Mouse (Mus musculus) right cerebral cortex, adult 18-20 months (tissue): ENCODE data around the gene Gm20509.
A peak's percentile ranks its signal among the peaks of the same experiment; 100 is the strongest.
"Not testable (repeated sequence)": the region's sequence is repeated elsewhere in the genome, so short reads cannot be mapped to it uniquely, and the experiment has no call there.

ENCODE experiments used
- DNase-seq: peaks from one replicate; pipeline ENCODE4 v3.0.0; 2022; ENCODE audit warnings: mixed read lengths

The Gm20509 gene

DNA sequence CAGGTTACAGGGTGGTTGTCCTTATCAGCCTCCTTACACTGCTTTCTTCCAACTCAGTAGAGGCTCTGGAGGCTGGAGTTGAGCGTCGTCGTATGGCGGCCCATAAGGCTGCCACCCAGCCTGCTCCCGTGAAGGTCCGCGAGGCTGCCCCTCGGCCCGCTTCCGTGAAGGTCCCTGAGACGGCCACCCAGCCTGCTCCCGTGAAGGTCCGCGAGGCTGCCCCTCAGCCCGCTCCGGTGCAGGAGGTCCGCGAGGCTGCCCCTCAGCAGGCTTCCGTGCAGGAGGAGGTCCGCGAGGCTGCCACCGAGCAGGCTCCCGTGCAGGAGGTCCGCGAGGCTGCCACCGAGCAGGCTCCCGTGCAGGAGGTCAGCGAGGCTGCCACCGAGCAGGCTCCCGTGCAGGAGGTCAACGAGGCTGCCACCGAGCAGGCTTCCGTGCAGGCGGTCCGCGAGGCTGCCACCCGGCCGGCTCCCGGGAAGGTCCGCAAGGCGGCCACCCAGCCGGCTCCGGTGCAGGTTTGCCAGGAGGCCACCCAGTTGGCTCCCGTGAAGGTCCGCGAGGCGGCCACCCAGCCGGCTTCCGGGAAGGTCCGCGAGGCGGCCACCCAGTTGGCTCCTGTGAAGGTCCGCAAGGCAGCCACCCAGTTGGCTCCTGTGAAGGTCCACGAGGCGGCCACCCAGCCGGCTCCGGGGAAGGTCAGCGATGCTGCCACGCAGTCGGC lies 1.0 kb downstream of the Gm20509 start:
- DNase-seq = no peak

GRCm38 (mm10) chr9:73103880-73104198 lies 1.6 kb downstream of the Gm20509 start:
- no peak for DNase-seq

DNA sequence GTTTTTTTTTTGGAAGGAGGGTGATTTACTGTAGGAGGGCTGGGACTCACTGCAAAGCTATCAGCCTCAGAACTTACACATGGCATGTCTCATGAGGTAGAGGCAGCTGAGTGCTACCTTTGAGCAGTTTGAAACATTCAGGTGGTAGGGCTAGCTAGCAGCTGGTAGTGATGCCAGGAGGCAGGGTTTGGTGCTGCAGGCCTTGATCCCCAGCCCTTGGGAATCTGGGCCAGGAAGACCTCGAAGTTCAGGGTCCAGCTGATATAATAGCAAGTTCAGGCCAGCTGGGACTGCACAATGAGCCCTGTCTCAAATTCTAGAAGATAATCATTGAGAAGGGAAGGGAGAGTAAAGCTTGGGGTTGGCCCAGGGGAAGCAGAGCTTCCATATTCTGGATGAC lies 2.9 kb downstream of the Gm20509 start:
- no peak for DNase-seq

DNA sequence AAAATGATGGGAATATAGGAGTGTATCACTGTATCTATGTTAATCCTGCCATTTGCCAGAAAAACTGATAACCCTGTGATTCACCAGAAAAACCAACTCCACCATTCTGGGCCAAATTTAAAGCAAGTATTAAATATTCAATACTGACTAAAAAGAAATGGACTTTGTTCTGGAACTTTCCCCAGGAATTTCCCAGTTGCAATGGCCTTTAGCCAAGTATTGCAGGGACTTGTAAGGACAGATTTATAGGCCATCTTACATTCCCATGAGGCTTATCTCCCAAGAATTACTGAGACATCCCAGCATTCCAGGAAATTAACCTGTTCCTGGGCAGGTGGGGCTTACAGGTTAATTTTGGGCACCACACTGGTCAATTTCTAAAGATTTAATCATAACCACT lies 3.5 kb downstream of the Gm20509 start:
- no peak for DNase-seq

DNA sequence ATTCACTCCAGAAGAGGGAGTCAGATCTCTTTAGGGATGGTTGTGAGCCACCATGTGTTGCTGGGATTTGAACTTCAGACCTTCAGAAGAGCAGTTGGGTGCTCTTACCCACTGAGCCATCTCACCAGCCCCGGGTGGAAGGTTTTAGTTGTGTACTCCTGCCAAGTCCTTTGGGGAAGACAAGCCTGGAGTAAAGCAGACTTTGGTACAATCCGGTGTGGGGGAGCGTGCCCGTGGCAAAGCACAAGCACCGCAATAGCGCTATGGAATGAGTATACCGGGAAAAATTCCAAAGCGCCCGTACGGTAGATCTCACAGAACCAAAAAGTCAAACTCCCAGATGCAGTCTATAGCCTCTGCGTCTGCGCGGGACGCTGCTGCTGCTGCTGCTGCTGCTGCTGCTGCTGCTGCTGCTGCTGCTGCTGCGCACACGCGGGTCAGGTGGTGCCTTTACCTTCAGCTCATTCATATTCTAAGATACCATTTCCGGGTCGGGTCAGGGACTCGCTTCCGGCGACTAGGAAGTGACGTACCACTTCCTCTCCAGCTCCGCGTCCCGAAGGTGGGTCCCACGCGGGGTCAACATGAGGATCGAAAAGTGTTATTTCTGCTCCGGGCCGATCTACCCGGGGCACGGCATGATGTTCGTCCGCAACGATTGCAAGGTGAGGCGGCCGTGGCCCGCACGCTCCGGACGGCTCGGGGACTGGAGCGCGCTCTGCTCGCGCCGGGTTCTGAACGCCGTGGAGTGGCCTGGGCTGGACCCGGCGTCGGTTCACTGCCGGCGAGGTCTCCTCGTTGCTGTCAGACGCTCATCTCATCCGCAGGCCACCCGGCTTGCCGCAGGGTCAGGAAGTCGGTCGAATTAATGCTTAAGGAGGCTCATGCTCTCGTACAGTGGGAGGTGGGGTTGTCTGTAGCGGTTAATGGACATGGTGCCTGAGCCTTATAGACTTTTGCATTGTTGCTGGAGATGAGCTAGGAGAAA lies 10.9 kb downstream of the Gm20509 start, which contains the start of gene Rsl24d1:
Gene Rsl24d1, plus strand, starts transcription at position 508 of the 988 bp plus-strand sequence.
- peak; percentile 95 for DNase-seq

DNA sequence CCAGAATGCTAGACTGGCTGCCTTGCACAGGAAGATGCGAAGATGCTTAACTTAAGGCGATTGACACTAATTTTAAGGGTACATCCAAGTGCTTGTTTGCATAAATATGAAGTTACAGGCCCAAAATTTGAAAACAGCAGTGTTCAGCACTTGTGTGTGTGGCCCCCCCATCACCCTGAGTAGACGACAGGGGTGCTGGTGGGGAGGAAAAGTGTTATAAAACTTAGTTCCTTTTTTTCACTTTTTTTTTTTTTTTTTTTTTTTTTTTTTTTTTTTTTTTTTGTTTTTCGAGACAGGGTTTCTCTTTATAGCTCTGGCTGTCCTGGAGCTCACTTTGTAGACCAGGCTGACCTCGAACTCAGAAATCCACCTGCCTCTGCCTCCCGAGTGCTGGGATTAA lies 14.4 kb downstream of the Gm20509 start:
- DNase-seq = not testable (repeated sequence)

DNA sequence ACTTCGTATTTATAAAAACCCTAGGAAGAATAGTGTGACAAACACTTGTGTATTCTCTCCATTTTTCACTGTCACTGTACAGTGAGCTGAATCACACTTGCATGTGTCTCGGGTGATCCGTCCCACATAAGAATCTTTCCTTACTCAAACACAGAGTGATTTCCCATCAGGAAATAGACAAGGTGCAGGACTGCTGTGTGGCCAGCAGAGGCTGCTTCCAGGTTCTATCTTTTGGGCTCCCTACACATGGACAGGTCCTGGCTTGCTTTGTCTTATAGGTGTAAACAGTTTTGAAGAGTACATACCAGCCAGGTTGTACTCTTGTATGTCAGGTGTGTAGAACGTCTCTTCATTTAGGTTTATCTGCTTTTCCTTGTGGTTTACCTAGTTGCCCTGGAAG lies 15.7 kb downstream of the Gm20509 start:
- no peak for DNase-seq

- DNase-seq = peak; percentile 44
Observed at GRCm38 (mm10) chr9:73121735-73122134, 19.5 kb downstream of the Gm20509 start.

- DNase-seq = no peak
Observed at GRCm38 (mm10) chr9:73125043-73125570, 22.8 kb downstream of the Gm20509 start.

DNA sequence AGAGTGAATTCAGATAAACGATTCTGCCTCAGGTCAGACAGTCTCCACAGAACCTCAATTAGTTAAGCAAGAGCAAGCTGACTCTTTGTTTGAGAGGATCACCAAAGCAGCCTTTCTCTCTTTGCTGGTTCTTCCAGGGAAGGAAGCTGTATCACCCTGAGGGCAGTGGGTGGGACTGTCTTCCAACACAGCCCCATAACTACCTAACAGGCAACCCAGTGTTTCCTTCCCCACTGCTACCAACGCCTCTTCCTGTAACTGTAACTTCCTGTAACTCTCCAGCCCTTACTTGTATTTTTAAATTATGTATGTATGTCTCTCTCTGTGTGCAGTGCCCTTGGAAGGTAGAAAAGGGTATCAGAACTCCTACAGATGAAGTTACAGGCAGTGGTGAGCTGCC lies 25.2 kb downstream of the Gm20509 start:
- DNase-seq = no peak

GRCm38 (mm10) chr9:73129875-73130274 lies 27.6 kb downstream of the Gm20509 start:
- no peak for DNase-seq

- DNase-seq = no peak
Observed at GRCm38 (mm10) chr9:73130529-73130928, 28.3 kb downstream of the Gm20509 start.

DNA sequence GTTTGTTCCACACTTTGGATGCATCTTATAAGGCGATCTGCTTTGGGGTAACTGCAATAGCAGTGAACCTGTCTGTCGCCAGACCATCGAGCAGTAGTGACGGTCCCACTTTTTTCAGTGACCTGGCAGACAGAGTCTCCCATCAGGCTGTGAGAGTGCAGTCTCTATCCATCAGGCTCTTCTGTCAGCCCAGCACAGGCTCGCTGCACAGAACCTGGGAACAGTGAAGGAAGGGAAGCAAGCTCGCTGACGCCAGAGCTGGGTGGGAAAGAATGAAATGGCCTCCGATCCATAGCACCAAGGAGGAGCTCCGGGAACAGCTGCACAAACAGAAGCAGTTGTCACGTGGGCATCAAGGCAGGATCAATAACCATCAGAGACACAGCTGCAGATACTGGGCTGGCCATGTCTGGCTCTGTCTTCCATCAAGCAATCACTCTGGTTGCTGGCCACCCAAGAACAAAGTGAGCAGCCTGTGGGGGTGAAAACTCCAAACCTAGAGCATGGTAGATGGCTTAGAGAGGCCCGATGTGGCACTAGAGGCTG lies 35.1 kb downstream of the Gm20509 start:
- no peak for DNase-seq

DNA sequence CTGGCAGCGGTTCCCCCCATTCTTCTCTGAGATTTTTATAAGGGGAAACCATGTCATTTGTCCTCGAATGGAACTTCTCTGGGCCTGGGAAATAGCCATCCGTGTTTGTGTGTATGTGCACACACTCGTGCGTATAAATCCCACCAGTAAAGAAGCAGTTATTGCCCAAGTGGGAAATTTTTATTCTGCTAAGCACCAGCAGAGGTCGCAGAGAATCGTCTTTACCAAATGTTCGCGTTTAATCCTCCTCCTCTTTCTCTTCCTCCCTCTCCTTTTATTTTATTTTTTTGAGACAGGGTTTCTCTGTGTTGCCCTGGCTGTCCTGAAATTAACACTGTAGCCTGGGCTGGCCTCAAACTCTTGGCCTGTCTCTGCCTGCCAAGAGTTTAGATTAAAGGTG lies 52.1 kb downstream of the Gm20509 start:
- no peak for DNase-seq

DNA sequence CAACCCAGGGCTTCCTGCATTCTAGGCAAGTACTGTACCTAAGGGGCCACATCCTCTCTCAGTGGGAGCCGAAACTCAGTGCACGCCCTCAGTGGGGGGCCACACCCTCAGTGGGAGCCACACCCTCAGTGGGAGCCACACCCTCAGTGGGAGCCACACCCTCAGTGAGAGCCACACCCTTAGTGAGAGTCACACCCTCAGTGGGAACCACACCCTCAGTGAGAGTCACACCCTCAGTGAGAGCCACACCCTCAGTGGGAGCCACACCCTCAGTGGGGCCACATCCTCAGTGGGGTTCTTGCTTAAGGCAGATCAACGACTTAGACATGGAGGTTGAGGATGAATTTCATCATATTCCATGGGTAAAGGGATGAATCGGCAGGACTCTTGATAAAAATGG lies 55.7 kb downstream of the Gm20509 start:
- DNase-seq = no peak

DNA sequence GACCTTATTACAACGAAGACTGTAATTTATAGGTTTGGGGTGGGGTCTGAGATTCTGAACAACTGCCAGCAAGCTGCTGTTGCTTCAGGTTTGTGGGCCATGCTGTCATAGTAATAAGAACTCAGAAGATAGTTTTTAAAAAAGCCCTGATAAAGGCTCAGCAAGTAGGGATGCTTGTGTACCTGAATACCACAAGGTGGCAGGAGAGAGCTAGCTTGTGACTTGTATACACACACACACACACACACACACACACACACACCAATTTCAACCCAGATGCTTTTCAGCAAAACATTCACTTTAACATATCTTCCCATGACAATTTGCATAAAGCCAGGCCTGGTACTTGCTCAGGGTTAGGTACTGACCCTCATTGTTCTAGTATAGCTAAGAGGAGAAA lies 57.0 kb downstream of the Gm20509 start:
- DNase-seq = peak; percentile 24

DNA sequence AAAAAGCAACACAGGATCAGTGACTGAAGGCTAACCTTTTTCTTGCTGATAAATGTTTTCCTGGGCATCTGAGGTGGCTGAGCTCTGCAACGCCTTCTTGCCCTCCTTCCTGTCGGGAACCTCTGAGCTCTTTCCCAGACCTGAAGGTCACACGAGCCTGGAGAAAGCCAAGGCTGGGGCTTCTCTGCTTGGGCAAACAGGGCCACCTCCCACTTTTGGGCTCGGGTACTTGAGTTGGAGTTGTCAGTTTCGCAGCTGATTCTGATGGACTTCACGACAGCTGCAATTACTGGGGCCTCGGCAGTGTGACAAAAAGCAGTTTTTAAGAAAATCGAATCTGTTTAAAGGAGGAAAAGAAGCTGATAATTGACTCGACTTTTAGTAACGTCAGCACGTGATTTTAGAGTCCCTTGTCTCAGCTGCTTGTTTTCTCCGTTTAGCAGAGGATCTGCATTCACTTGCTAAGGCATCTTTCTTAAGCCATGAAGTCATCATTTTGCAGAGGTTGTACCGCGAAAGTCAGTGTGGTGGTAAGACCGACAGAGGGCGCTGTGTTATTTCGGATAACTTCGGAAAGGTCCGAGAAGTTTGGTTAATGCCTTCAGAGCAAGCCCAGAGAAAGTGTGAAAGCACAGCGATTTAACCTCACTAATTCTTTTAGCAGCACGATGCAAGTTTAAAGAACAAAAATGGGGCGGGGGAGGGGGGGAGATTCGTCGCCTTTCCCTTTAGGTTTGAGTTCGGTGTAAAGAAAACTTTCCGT lies 60.5 kb downstream of the Gm20509 start:
- DNase-seq = peak; percentile 79

DNA sequence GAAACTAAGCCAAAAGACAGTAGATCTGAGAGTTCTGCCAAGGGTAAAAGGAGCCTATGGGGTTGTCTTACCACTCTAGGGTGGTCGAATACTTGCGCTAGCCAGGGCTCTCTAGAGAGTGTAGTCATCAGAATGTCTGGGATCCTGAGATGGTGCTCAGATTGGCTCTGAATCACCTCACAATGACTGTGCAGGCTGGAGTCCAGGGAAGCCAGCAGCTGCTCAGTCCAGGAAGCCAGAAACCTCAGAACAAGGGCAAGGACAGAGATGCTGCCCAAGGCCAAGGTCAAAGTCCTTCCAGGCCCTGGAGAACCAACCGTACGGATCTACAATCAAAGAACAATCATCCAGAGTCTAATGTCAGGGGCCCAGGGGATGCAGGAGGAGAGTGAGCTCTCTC lies 63.4 kb downstream of the Gm20509 start:
- no peak for DNase-seq
